In the genomic region with DNA sequence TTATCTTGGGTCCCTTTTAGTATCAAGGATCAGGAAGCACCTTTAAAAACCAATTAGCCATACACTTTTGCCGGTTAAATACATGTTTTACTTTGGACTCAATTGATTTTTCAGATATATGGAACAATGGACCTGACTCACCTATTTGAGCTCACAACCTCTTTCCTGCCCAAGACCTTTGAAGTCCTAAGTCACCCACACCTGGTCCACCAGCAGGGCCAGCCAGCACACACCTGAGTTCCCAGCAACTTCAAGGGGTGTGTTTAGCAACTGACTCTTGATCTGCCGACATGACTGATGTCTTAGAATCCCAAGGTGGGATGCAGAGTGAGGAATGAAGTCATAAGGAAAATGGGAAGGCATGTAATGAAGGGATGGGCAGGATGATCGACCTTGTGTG, we compare ENCODE assay signal across 25 mouse cellular contexts. TPM values are rescaled to one million over a fixed set of nuclear protein-coding genes. Genes with fewer than 3 reads are reported as not detected.
"Had no signal": no experiment of that assay in that cellular context is flagged by ENCODE, and none has a peak within 500 bp of the region (broad histone marks: within the 10 kb centered on the region; RNA-seq: fewer than 3 reads in every experiment).

No protein-coding gene starts in this region.

- H3K27me3 ChIP-seq: limb, embryonic 12.5 days; limb, embryonic 15.5 days; midbrain, embryonic 15.5 days; neural tube, embryonic 12.5 days; neural tube, embryonic 15.5 days; stomach, embryonic 15.5 days had no signal

- H3K27ac ChIP-seq: kidney, embryonic 15.5 days; left cerebral cortex, adult 2 months; limb, embryonic 12.5 days; limb, embryonic 15.5 days; midbrain, embryonic 15.5 days; neural tube, embryonic 12.5 days; neural tube, embryonic 15.5 days; stomach, embryonic 15.5 days had no signal

- H3K9me3 ChIP-seq: kidney, embryonic 15.5 days; limb, embryonic 12.5 days; limb, embryonic 15.5 days; midbrain, embryonic 15.5 days; neural tube, embryonic 12.5 days; neural tube, embryonic 15.5 days; stomach, embryonic 15.5 days had no signal

- H3K9ac ChIP-seq: kidney, embryonic 15.5 days; limb, embryonic 12.5 days; limb, embryonic 15.5 days; midbrain, embryonic 15.5 days; neural tube, embryonic 12.5 days; neural tube, embryonic 15.5 days; stomach, embryonic 15.5 days had no signal

- ATAC-seq: midbrain, embryonic 15.5 days had no signal

- DNase-seq: kidney, adult 11 months; kidney, adult 8-10 months; kidney, postnatal 10 days; kidney, postnatal 36 days; layer of hippocampus, postnatal 36 days; left cerebral cortex, postnatal 4 days; lung, adult 2 months; lung, postnatal 14 days; lung, postnatal 4 days; right cerebral cortex, adult 18-20 months; right cerebral cortex, postnatal 14 days; spleen, adult 18-20 months; thymus, postnatal 25 days had no signal

- H3K4me2 ChIP-seq: kidney, embryonic 15.5 days; limb, embryonic 12.5 days; limb, embryonic 15.5 days; midbrain, embryonic 11.5 days; midbrain, embryonic 15.5 days; neural tube, embryonic 12.5 days; neural tube, embryonic 15.5 days; stomach, embryonic 15.5 days had no signal

- H3K4me3 ChIP-seq: kidney, embryonic 15.5 days; left cerebral cortex, adult 2 months; limb, embryonic 12.5 days; limb, embryonic 15.5 days; midbrain, embryonic 15.5 days; neural tube, embryonic 12.5 days; neural tube, embryonic 15.5 days; stomach, embryonic 15.5 days had no signal

- H3K4me1 ChIP-seq: kidney, embryonic 15.5 days; limb, embryonic 12.5 days; limb, embryonic 15.5 days; midbrain, embryonic 15.5 days; neural tube, embryonic 12.5 days; neural tube, embryonic 15.5 days; stomach, embryonic 15.5 days had no signal

- H3K36me3 ChIP-seq: kidney, embryonic 15.5 days; limb, embryonic 12.5 days; limb, embryonic 15.5 days; midbrain, embryonic 15.5 days; neural tube, embryonic 12.5 days; neural tube, embryonic 15.5 days; stomach, embryonic 15.5 days had no signal

RNA-seq across cellular contexts. Expression of gene Slc9a3, which starts 49.5 kb away (rescaled TPM):
- total RNA-seq: megakaryocyte progenitor cell, adult 5-6 weeks; megakaryocyte-erythroid progenitor cell, adult 5-6 weeks had no signal
- polyA plus RNA-seq: limb, embryonic 12.5 days; lung, embryonic 16.5 days had no signal
